Mouse (Mus musculus) MEL (cell line): ENCODE data around the gene Treh.

ENCODE experiments used
- CHD1 ChIP-seq: IDR thresholded peaks from 2 replicates; pipeline ENCODE4 v1.6.1; 2012; ENCODE audit warnings: low read depth, mild to moderate bottlenecking, inconsistent platforms, low read length, improper control_type of control experiment
- CTCF ChIP-seq, 3 experiments: IDR thresholded peaks in 2 of 3; conservative IDR thresholded peaks in 1 of 3; 2 replicates each; pipeline ENCODE4 v1.5.1; 2011 to 2012; ENCODE audit warnings: low read length in 3 of 3, low read depth in 2 of 3, mild to moderate bottlenecking in 2 of 3, improper control_type of control experiment in 1 of 3, inconsistent platforms in 1 of 3, mixed read lengths in 1 of 3, moderate library complexity in 1 of 3; ENCODE audit not compliant: control insufficient read depth in 1 of 3, insufficient read depth in 1 of 3, poor library complexity in 1 of 3, severe bottlenecking in 1 of 3
- SIN3A ChIP-seq: IDR thresholded peaks from 2 replicates; pipeline ENCODE4 v1.6.1; 2012; ENCODE audit warnings: low read length, improper control_type of control experiment, inconsistent platforms
- TCF12 ChIP-seq: IDR thresholded peaks from 2 replicates; pipeline ENCODE4 v1.6.1; 2014; ENCODE audit warnings: low read depth, mild to moderate bottlenecking, inconsistent platforms, low read length, improper control_type of control experiment, moderate library complexity
- USF1 ChIP-seq: IDR thresholded peaks from 2 replicates; pipeline ENCODE4 v1.6.1; 2014; ENCODE audit warnings: low read depth, mild to moderate bottlenecking, inconsistent platforms, low read length, improper control_type of control experiment, moderate library complexity
- ZC3H11A ChIP-seq: IDR thresholded peaks from 2 replicates; pipeline ENCODE4 v1.6.1; 2012; ENCODE audit warnings: low read depth, mild to moderate bottlenecking, inconsistent platforms, low read length, improper control_type of control experiment
- ZKSCAN1 ChIP-seq: IDR thresholded peaks from 2 replicates; pipeline ENCODE4 v1.6.1; 2012; ENCODE audit warnings: low read depth, mild to moderate bottlenecking, inconsistent platforms, low read length, improper control_type of control experiment, moderate library complexity
- ZNF384 ChIP-seq: IDR thresholded peaks from 2 replicates; pipeline ENCODE4 v1.6.1; 2012; ENCODE audit warnings: low read depth, mild to moderate bottlenecking, inconsistent platforms, low read length, improper control_type of control experiment

DNA sequence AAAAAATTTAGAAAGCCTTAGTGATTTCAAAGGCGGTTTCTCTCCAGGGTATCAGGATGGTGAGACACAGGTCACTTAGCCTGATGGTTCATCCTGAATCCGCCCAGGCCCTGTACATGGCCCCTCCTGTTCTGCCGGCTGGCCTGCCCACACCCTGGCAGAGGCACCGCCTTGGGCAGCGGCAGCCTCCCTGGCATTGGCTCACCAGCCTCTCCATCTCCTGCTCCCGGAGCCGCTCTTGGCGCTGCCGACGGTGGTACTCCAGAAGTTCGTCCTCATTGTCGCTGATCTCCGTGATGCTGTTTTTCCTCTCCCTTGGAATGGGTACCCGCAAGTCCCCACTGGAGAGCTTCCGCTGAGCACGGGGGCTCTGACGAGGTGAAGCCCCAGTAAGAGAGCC is 42.1 kb downstream of the Treh start:
- TF ChIP-seq CTCF (IDR thresholded peaks at IDR 0.05 in 2 of 3, conservative IDR thresholded peaks at IDR 0.05 in 1 of 3; ENCODE audit: control insufficient read depth in 1 of 3, insufficient read depth in 1 of 3, low read depth in 2 of 3, low read length in 3 of 3, poor library complexity in 1 of 3, severe bottlenecking in 1 of 3) = no peak
- no peak for TF ChIP-seq SIN3A
- no peak for TF ChIP-seq ZNF384
- TF ChIP-seq ZKSCAN1 = no peak
- TF ChIP-seq TCF12 = no peak
- no peak for TF ChIP-seq ZC3H11A
- TF ChIP-seq USF1 = no peak
- TF ChIP-seq CHD1 = no peak
